Mouse (Mus musculus) bone marrow, adult 2 months (tissue): ENCODE data around the gene Tanc1. TPM values are rescaled to one million over a fixed set of nuclear protein-coding genes. Genes with fewer than 3 reads are reported as not detected.

Source experiments
- H3K27ac ChIP-seq: fragments of 200-500 bp; 2 replicates; pipeline ENCODE4 v1.5.1; 2012; ENCODE audit warnings: low read depth, mild to moderate bottlenecking, control low read depth, inconsistent platforms, low read length; ENCODE audit not compliant: control insufficient read depth, poor library complexity, insufficient read depth
- H3K4me1 ChIP-seq: fragments of 200-500 bp; 2 replicates; pipeline ENCODE4 v1.6.1; 2011; ENCODE audit warnings: low read length; ENCODE audit not compliant: control insufficient read depth, insufficient read depth
- H3K4me3 ChIP-seq: fragments of 200-500 bp; replicated peaks from 2 replicates; pipeline ENCODE3; 2011; ENCODE audit warnings: mild to moderate bottlenecking, low read depth, low read length, control low read depth; ENCODE audit not compliant: control insufficient read depth
- CTCF ChIP-seq: fragments of 200-500 bp; IDR thresholded peaks from 2 replicates; pipeline ENCODE4 v1.5.1; 2011; ENCODE audit warnings: low read length, control low read depth; ENCODE audit not compliant: control insufficient read depth, insufficient read depth
- POLR2A ChIP-seq: fragments of 200-500 bp; IDR thresholded peaks from 2 replicates; pipeline ENCODE4 v1.6.1; 2011; ENCODE audit warnings: low read depth, mild to moderate bottlenecking, control low read depth, low read length, borderline replicate concordance; ENCODE audit not compliant: control insufficient read depth
- WGBS: fragments of 180-500 bp; shearing (Covaris S2); methylation state at CpG from one replicate; pipeline ENCODE4 v1.1.7; 2018; 5-methylcytosine and 5-hydroxymethylcytosine counted together
- polyA plus RNA-seq: library from polyadenylated mRNA; stranded (reverse); fragments of >200 nt; gene quantifications from 2 replicates; pipeline ENCODE4 v1.2.4, GENCODE M21; 2011; ENCODE audit warnings: low replicate concordance; ENCODE audit not compliant: missing spikeins, insufficient read depth, insufficient read length

Gene Tanc1
- polyA plus RNA-seq, 1 experiment = 7.4 TPM

DNA sequence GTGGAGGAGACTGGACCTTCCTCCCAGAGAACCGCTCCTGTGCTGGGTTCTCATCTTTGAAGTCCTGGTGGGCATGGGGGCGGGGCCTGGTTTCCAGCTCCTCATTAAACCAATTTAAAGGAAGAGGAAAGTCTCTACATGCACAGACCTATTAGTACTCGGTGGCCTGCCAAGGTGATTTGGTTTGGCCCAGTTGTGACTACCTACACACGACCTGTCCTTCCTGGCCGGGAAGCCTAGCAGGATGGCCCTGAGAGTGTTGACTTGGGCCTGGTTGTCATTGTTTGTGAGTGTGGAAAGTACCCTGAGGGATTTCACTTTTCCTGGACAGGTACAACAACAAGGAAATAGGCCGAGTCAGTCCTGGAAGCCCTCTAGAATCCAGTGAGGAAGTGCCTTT is 64.2 kb downstream of the Tanc1 start:
- Histone ChIP-seq H3K4me3 (no peak overlapping the region), H3K27ac (no peak overlapping the region), H3K4me1 (no peaks in the 10 kb centered on the region)
- 76% methylated on average over 6 of the region's 6 CpGs for WGBS
- no peak for TF ChIP-seq POLR2A
- TF ChIP-seq CTCF = no peak

DNA sequence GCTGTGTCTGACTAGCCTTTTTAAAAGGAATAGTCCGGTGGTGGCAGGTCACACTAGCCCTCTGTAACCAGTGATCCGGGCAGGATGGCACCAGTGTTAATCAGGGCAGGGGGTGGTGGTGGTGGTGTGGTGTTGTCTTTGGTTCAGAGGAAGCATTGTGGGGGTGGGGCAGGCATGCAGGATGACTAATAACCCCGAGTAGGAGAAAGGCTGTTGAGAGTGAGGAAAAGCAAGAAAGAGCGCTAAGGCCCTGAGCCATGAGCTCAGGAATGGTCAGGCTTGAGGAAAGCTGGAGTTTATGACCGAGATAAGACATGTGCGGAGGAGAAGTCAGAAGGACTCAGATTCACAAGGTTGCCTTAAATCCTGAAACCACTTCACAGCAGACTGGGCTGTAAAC is 64.6 kb downstream of the Tanc1 start:
- no peaks in the 10 kb centered on the region for H3K4me1 ChIP-seq
- H3K4me3 ChIP-seq = no peak overlapping the region
- TF ChIP-seq POLR2A = no peak
- TF ChIP-seq CTCF = no peak
- WGBS = 64% methylated on average over 6 of the region's 6 CpGs
- no peak overlapping the region for H3K27ac ChIP-seq

- WGBS = 76% methylated on average over 10 of the region's 10 CpGs
- no peak for TF ChIP-seq CTCF
- no peak for TF ChIP-seq POLR2A
- no peak overlapping the region for H3K27ac ChIP-seq
- no peak overlapping the region for H3K4me3 ChIP-seq
- no peaks in the 10 kb centered on the region for H3K4me1 ChIP-seq
Observed at GRCm38 (mm10) chr2:59679424-59680020, 67.7 kb downstream of the Tanc1 start.

DNA sequence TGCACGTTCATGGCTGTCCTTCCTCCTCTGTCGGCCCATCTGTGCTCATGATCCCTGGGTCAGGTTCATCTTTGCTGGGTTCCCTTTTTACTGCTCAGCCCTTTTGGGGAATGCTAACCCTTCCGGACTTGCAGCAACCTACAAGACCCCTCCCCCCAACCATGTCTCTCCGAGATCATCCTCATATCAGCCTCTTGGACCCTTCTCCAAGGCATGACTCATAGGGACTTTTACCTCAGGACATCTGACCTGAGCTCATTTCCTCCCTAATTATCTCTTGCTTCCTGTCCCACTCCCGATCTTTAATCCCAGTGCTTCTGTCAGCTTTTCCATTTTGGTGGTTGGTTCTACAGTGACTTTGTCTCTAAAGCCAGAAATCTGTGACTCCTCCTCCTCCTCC is 68.9 kb downstream of the Tanc1 start:
- Histone ChIP-seq H3K4me3 (no peak overlapping the region), H3K27ac (no peak overlapping the region), H3K4me1 (no peaks in the 10 kb centered on the region)
- TF ChIP-seq CTCF = no peak
- TF ChIP-seq POLR2A = no peak
- WGBS = 73% methylated on average over 5 of the region's 5 CpGs

- Histone ChIP-seq H3K4me3 (no peak overlapping the region), H3K27ac (no peak overlapping the region), H3K4me1 (no peaks in the 10 kb centered on the region)
- TF ChIP-seq POLR2A (no peak), CTCF (no peak)
- WGBS = 71% methylated on average over 4 of the region's 4 CpGs
Observed at GRCm38 (mm10) chr2:59681181-59681580, 69.3 kb downstream of the Tanc1 start.

DNA sequence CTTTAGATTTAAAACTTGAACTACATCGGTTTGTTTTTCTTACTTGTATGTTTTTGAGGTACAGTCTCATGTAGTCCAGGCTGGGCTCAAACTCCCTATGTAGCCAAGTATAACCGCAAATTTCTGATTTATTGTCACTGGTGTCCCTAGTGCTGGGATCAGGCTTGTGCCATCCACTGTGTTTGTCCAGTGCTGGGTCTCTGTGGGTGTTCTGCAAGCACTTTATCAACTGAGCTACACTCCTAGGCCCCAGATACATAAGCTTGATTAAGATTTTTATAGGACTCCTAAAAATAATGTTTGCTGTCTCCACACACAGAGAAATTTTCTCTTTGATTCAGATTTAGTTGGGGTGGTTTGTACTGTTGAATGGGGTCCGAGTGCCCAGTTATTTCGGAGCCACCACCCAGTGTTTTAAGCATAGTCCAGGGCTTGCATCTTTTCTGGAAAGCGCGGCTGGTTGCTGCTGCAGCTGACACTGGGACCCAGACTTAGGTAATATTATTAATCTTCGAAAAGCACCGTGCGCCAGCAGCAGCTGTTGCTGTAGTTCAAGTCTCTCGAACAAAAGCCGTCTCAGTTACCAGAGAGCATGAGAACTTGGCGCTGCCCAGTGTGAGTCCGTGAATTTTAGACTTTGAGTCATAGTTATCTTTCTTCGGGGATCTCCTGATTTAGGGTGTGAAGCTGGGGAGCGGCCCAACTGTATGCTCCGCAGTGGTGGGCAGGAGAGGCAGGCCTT is 73.2 kb downstream of the Tanc1 start:
- no peak overlapping the region for H3K27ac ChIP-seq
- TF ChIP-seq CTCF (no peak), POLR2A (no peak)
- 88% methylated on average over 16 of the region's 16 CpGs for WGBS
- H3K4me3 ChIP-seq = no peak overlapping the region
- H3K4me1 ChIP-seq = no peaks in the 10 kb centered on the region

DNA sequence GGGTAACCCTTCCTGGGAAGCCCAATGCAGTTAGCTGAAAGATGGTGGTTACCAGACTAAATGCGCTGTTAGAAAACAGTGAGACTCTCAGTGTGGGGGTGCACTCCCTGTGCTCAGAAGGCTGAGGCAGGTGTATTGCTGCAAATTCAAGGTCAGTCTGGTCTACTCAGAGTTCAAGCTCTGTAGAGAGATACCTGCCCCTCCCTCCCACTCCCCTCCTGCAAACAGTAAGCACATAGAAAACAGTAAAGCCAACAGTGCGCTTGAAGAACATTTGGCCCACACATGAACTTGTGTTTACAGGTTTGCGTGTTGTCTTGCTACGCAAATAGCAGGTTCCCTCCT is 73.7 kb downstream of the Tanc1 start:
- TF ChIP-seq CTCF (no peak), POLR2A (no peak)
- Histone ChIP-seq H3K4me1 (no peaks in the 10 kb centered on the region), H3K27ac (no peak overlapping the region), H3K4me3 (no peak overlapping the region)
- 96% methylated on average over 4 of the region's 4 CpGs for WGBS

GRCm38 (mm10) chr2:59688261-59689104 is 76.6 kb downstream of the Tanc1 start:
- H3K4me3 ChIP-seq = no peak overlapping the region
- no peaks in the 10 kb centered on the region for H3K4me1 ChIP-seq
- TF ChIP-seq POLR2A = no peak
- TF ChIP-seq CTCF = no peak
- WGBS = 46% methylated on average over 16 of the region's 16 CpGs
- no peak overlapping the region for H3K27ac ChIP-seq
